Mouse (Mus musculus) MEL (cell line): ENCODE data around the gene Kcnh4. TPM values are rescaled to one million over a fixed set of nuclear protein-coding genes. Genes with fewer than 3 reads are reported as not detected.

Experiments
- DNase-seq: peaks from one replicate; pipeline ENCODE4 v3.0.0; 2011; ENCODE audit warnings: low read depth, low spot score
- H3K27ac ChIP-seq: 2 replicates; pipeline ENCODE4 v1.5.1; 2012; ENCODE audit warnings: low read depth, mild to moderate bottlenecking, control low read depth, low read length, moderate library complexity; ENCODE audit not compliant: control insufficient read depth
- H3K27me3 ChIP-seq, 2 experiments: fragments of 150-350 bp in 1 of 2; sonication (generic) in 1 of 2; 2 replicates each; pipeline ENCODE4 v1.6.1; 2012; ENCODE audit warnings: low read length in 2 of 2, mild to moderate bottlenecking in 2 of 2, improper control_type of control experiment in 1 of 2, moderate library complexity in 1 of 2; ENCODE audit not compliant: insufficient read depth in 2 of 2, control insufficient read depth in 1 of 2
- H3K36me3 ChIP-seq, 2 experiments: 2 replicates each; pipeline ENCODE4 v1.6.1; 2012 to 2014; ENCODE audit warnings: low read length in 2 of 2, improper control_type of control experiment in 1 of 2, inconsistent platforms in 1 of 2, mild to moderate bottlenecking in 1 of 2; ENCODE audit not compliant: insufficient read depth in 2 of 2, control insufficient read depth in 1 of 2
- H3K4me1 ChIP-seq, 2 experiments: fragments of 150-350 bp in 1 of 2; sonication (generic) in 1 of 2; 2 replicates each; pipeline ENCODE4 v1.6.1; 2012; ENCODE audit warnings: low read length in 2 of 2, improper control_type of control experiment in 1 of 2, mild to moderate bottlenecking in 1 of 2; ENCODE audit not compliant: insufficient read depth in 2 of 2, control insufficient read depth in 1 of 2
- H3K4me3 ChIP-seq, 2 experiments: fragments of 150-350 bp in 1 of 2; sonication (generic) in 1 of 2; 2 replicates each; pipeline ENCODE4 v1.5.1; 2012; ENCODE audit warnings: low read depth in 2 of 2, low read length in 2 of 2, mild to moderate bottlenecking in 2 of 2, moderate library complexity in 2 of 2, control low read depth in 1 of 2, improper control_type of control experiment in 1 of 2; ENCODE audit not compliant: control insufficient read depth in 1 of 2, insufficient read depth in 1 of 2
- H3K79me2 ChIP-seq: 2 replicates; pipeline ENCODE4 v1.6.1; 2012; ENCODE audit warnings: mild to moderate bottlenecking, low read length, moderate library complexity; ENCODE audit not compliant: control insufficient read depth, poor library complexity, insufficient read depth
- H3K9ac ChIP-seq: 2 replicates; pipeline ENCODE4 v1.6.1; 2012; ENCODE audit warnings: low read depth, mild to moderate bottlenecking, control low read depth, low read length, moderate library complexity; ENCODE audit not compliant: control insufficient read depth, poor library complexity, severe bottlenecking
- H3K9me3 ChIP-seq: fragments of 150-350 bp; sonication (generic); replicated peaks from 2 replicates; pipeline ENCODE4 v1.6.1; 2012; ENCODE audit warnings: mild to moderate bottlenecking, low read length, improper control_type of control experiment, moderate library complexity; ENCODE audit not compliant: insufficient read depth
- BHLHE40 ChIP-seq: IDR thresholded peaks from 2 replicates; pipeline ENCODE4 v1.6.1; 2012; ENCODE audit warnings: low read depth, mild to moderate bottlenecking, inconsistent platforms, low read length, improper control_type of control experiment, borderline replicate concordance
- CTCF ChIP-seq, 3 experiments: IDR thresholded peaks in 2 of 3; conservative IDR thresholded peaks in 1 of 3; 2 replicates each; pipeline ENCODE4 v1.5.1; 2011 to 2012; ENCODE audit warnings: low read length in 3 of 3, low read depth in 2 of 3, mild to moderate bottlenecking in 2 of 3, improper control_type of control experiment in 1 of 3, inconsistent platforms in 1 of 3, mixed read lengths in 1 of 3, moderate library complexity in 1 of 3; ENCODE audit not compliant: control insufficient read depth in 1 of 3, insufficient read depth in 1 of 3, poor library complexity in 1 of 3, severe bottlenecking in 1 of 3
- E2F4 ChIP-seq: IDR thresholded peaks from 2 replicates; pipeline ENCODE4 v1.6.1; 2011; ENCODE audit warnings: low read depth, low read length, improper control_type of control experiment, borderline replicate concordance
- ELF1 ChIP-seq: IDR thresholded peaks from 2 replicates; pipeline ENCODE4 v1.6.1; 2014; ENCODE audit warnings: low read depth, mild to moderate bottlenecking, inconsistent platforms, low read length, improper control_type of control experiment, moderate library complexity
- EP300 ChIP-seq, 2 experiments: IDR thresholded peaks; 2 replicates each; pipeline ENCODE4 v1.6.1; 2011; ENCODE audit warnings: improper control_type of control experiment in 2 of 2, low read length in 2 of 2, low read depth in 1 of 2, mild to moderate bottlenecking in 1 of 2
- ETS1 ChIP-seq: IDR thresholded peaks from 2 replicates; pipeline ENCODE4 v1.6.1; 2012; ENCODE audit warnings: low read depth, mild to moderate bottlenecking, inconsistent platforms, low read length, improper control_type of control experiment, moderate library complexity
- GATA1 ChIP-seq: IDR thresholded peaks from 2 replicates; pipeline ENCODE4 v1.6.1; 2011; ENCODE audit warnings: low read depth, low read length, improper control_type of control experiment
- KAT2A ChIP-seq: conservative IDR thresholded peaks from 2 replicates; pipeline ENCODE4 v1.6.1; 2012; ENCODE audit warnings: low read depth, low read length, improper control_type of control experiment, inconsistent platforms
- MAFK ChIP-seq: IDR thresholded peaks from 2 replicates; pipeline ENCODE4 v1.6.1; 2011; ENCODE audit warnings: low read depth, mild to moderate bottlenecking, low read length, improper control_type of control experiment, borderline replicate concordance
- MAZ ChIP-seq: IDR thresholded peaks from 2 replicates; pipeline ENCODE4 v1.6.1; 2012; ENCODE audit warnings: low read depth, mild to moderate bottlenecking, inconsistent platforms, low read length, improper control_type of control experiment
- MEF2A ChIP-seq: IDR thresholded peaks from 2 replicates; pipeline ENCODE4 v1.6.1; 2014; ENCODE audit warnings: low read depth, mild to moderate bottlenecking, inconsistent platforms, low read length, improper control_type of control experiment; ENCODE audit not compliant: poor library complexity, insufficient replicate concordance, severe bottlenecking; ENCODE audit errors: extremely low read depth
- MXI1 ChIP-seq: IDR thresholded peaks from 2 replicates; pipeline ENCODE4 v1.6.1; 2011; ENCODE audit warnings: mild to moderate bottlenecking, low read depth, low read length, improper control_type of control experiment
- MYC ChIP-seq: IDR thresholded peaks from 2 replicates; pipeline ENCODE4 v1.6.1; 2011; ENCODE audit warnings: low read depth, mild to moderate bottlenecking, low read length, improper control_type of control experiment, moderate library complexity
- NELFE ChIP-seq: IDR thresholded peaks from 2 replicates; pipeline ENCODE4 v1.6.1; 2011; ENCODE audit warnings: low read depth, low read length, improper control_type of control experiment
- POLR2AphosphoS5 ChIP-seq: IDR thresholded peaks from 2 replicates; pipeline ENCODE4 v1.6.1; 2012; ENCODE audit warnings: low read depth, borderline replicate concordance, mild to moderate bottlenecking, inconsistent platforms, low read length, moderate library complexity, mixed read lengths
- TBP ChIP-seq: IDR thresholded peaks from 2 replicates; pipeline ENCODE4 v1.8.0; 2011; ENCODE audit warnings: low read depth, low read length, improper control_type of control experiment
- TCF12 ChIP-seq: IDR thresholded peaks from 2 replicates; pipeline ENCODE4 v1.6.1; 2014; ENCODE audit warnings: low read depth, mild to moderate bottlenecking, inconsistent platforms, low read length, improper control_type of control experiment, moderate library complexity
- UBTF ChIP-seq: IDR thresholded peaks from 2 replicates; pipeline ENCODE4 v1.6.1; 2012; ENCODE audit warnings: low read depth, mild to moderate bottlenecking, inconsistent platforms, low read length, improper control_type of control experiment, moderate library complexity, borderline replicate concordance; ENCODE audit not compliant: insufficient read depth
- USF2 ChIP-seq, 2 experiments: IDR thresholded peaks; 2 replicates each; pipeline ENCODE4 v1.6.1; 2011 to 2012; ENCODE audit warnings: improper control_type of control experiment in 2 of 2, low read length in 2 of 2, borderline replicate concordance in 1 of 2, inconsistent platforms in 1 of 2, low read depth in 1 of 2, mild to moderate bottlenecking in 1 of 2; ENCODE audit not compliant: insufficient read depth in 1 of 2
- ZNF384 ChIP-seq: IDR thresholded peaks from 2 replicates; pipeline ENCODE4 v1.6.1; 2012; ENCODE audit warnings: low read depth, mild to moderate bottlenecking, inconsistent platforms, low read length, improper control_type of control experiment
- polyA plus RNA-seq, 2 experiments: library from polyadenylated mRNA; stranded (reverse) in 1 of 2; unstranded in 1 of 2; fragments of >175 nt in 1 of 2; fragments of >200 nt in 1 of 2; gene quantifications; 2 replicates each; pipeline versions ENCODE4 v1.2.1 to v1.2.4; 2012; ENCODE audit warnings: low replicate concordance in 2 of 2, low read depth in 1 of 2; ENCODE audit not compliant: insufficient read length in 2 of 2, insufficient read depth in 1 of 2, missing spikeins in 1 of 2
- total RNA-seq: library from RNA; depleted of rRNA; stranded (reverse); fragments of 300-350 nt; gene quantifications from 2 replicates; pipeline ENCODE4 v1.2.3, GENCODE M21; 2012

Kcnh4 gene
- total and polyA plus RNA-seq, 3 experiments = 0.04 to 0.08 TPM; not detected in 1

- Histone ChIP-seq H3K27me3 (no peaks in the 10 kb centered on the region), H3K4me3 (no peak overlapping the region), H3K9me3 (no peaks in the 10 kb centered on the region), H3K79me2 (no peaks in the 10 kb centered on the region), H3K36me3 (peaks cover 0 to 12% of the 10 kb centered on the region in 2 experiments; a peak in 2 of 4 replicates), H3K9ac (no peak overlapping the region), H3K4me1 (no peaks in the 10 kb centered on the region), H3K27ac (no peak overlapping the region)
- TF ChIP-seq KAT2A (no peak), BHLHE40 (no peak), CTCF (IDR thresholded peaks at IDR 0.05 in 2 of 3, conservative IDR thresholded peaks at IDR 0.05 in 1 of 3; ENCODE audit: control insufficient read depth in 1 of 3, insufficient read depth in 1 of 3, low read depth in 2 of 3, low read length in 3 of 3, poor library complexity in 1 of 3, severe bottlenecking in 1 of 3) (no peak), UBTF (no peak), ZNF384 (no peak), GATA1 (no peak), POLR2AphosphoS5 (no peak), MAZ (no peak), ELF1 (no peak), TCF12 (no peak)
- no peak for DNase-seq
Measured at GRCm38 (mm10) chr11:100805535-100805934, 45.8 kb upstream of the Kcnh4 start.

- no peak for DNase-seq
- H3K27ac ChIP-seq = no peak overlapping the region
- no peak overlapping the region for H3K9ac ChIP-seq
- no peaks in the 10 kb centered on the region for H3K9me3 ChIP-seq
- H3K36me3 ChIP-seq = peaks cover 0 to 12% of the 10 kb centered on the region in 2 experiments; a peak in 2 of 4 replicates
- no peaks in the 10 kb centered on the region for H3K79me2 ChIP-seq
- no peak for TF ChIP-seq MAZ
- no peak for TF ChIP-seq CTCF (IDR thresholded peaks at IDR 0.05 in 2 of 3, conservative IDR thresholded peaks at IDR 0.05 in 1 of 3; ENCODE audit: control insufficient read depth in 1 of 3, insufficient read depth in 1 of 3, low read depth in 2 of 3, low read length in 3 of 3, poor library complexity in 1 of 3, severe bottlenecking in 1 of 3)
- no peak for TF ChIP-seq USF2 (IDR thresholded peaks at IDR 0.05; ENCODE audit: borderline replicate concordance in 1 of 2, insufficient read depth in 1 of 2, low read depth in 1 of 2, low read length in 2 of 2)
- TF ChIP-seq TCF12 = no peak
- no peak for TF ChIP-seq MEF2A
- TF ChIP-seq EP300 (IDR thresholded peaks at IDR 0.05; ENCODE audit: low read depth in 1 of 2, low read length in 2 of 2) = no peak
- no peaks in the 10 kb centered on the region for H3K4me1 ChIP-seq
- H3K27me3 ChIP-seq = no peaks in the 10 kb centered on the region
- H3K4me3 ChIP-seq = no peak overlapping the region
Measured at GRCm38 (mm10) chr11:100804409-100804808, 44.7 kb upstream of the Kcnh4 start.

- peaks cover 0 to 15% of the 10 kb centered on the region in 2 experiments; a peak in 2 of 4 replicates for H3K36me3 ChIP-seq
- DNase-seq = no peak
- no peak for TF ChIP-seq GATA1
- TF ChIP-seq UBTF = no peak
- TF ChIP-seq POLR2AphosphoS5 = no peak
- no peak for TF ChIP-seq TBP
- no peak for TF ChIP-seq MAFK
- TF ChIP-seq TCF12 = no peak
- TF ChIP-seq E2F4 = no peak
- TF ChIP-seq MXI1 = no peak
- TF ChIP-seq MYC = no peak
- no peak for TF ChIP-seq ETS1
- TF ChIP-seq NELFE = no peak
Measured at GRCm38 (mm10) chr11:100799426-100799825, 39.7 kb upstream of the Kcnh4 start.

More at GRCm38 (mm10) chr11:100799426-100799825, 39.7 kb upstream of the Kcnh4 start:
- no peaks in the 10 kb centered on the region for H3K79me2 ChIP-seq
- H3K9me3 ChIP-seq = no peaks in the 10 kb centered on the region
- H3K4me3 ChIP-seq = no peak overlapping the region
- H3K27ac ChIP-seq = no peak overlapping the region
- H3K27me3 ChIP-seq = no peaks in the 10 kb centered on the region
- no peaks in the 10 kb centered on the region for H3K4me1 ChIP-seq
- H3K9ac ChIP-seq = no peak overlapping the region
